Mouse (Mus musculus) limb, embryonic 11.5 days (tissue): Measurements from ENCODE around the gene Akr1a1. TPM values are rescaled to one million over a fixed set of nuclear protein-coding genes. Genes with fewer than 3 reads are reported as not detected.
"Not testable (repeated sequence)": the region's sequence is repeated elsewhere in the genome, so short reads cannot be mapped to it uniquely, and the experiment has no call there.

Experiments used
- ATAC-seq: fragments of 200-750 bp; cut with Nextera tagmentation; 2 replicates; pipeline ENCODE4 v1.8.0; 2017; ENCODE audit warnings: low read depth; ENCODE audit not compliant: insufficient number of reproducible peaks, low FRiP score, low TSS enrichment
- DNase-seq: peaks from one replicate; pipeline ENCODE4 v3.0.0-alpha.2; 2015; ENCODE audit warnings: low spot score
- H3K27ac ChIP-seq: fragments of 300-500 bp; sonication (generic); replicated peaks from 2 replicates; pipeline ENCODE4 v1.5.1; 2014; ENCODE audit warnings: low read depth, mild to moderate bottlenecking, low read length
- H3K27me3 ChIP-seq: fragments of 300-500 bp; sonication (generic); 2 replicates; pipeline ENCODE4 v1.6.1; 2014; ENCODE audit warnings: mild to moderate bottlenecking, low read length, mixed read lengths; ENCODE audit not compliant: control insufficient read depth, insufficient read depth
- H3K36me3 ChIP-seq: fragments of 300-500 bp; sonication (generic); 2 replicates; pipeline ENCODE4 v1.6.1; 2014; ENCODE audit warnings: mild to moderate bottlenecking, low read length, moderate library complexity, mixed read lengths; ENCODE audit not compliant: control insufficient read depth, insufficient read depth
- H3K4me1 ChIP-seq: fragments of 300-500 bp; sonication (generic); 2 replicates; pipeline ENCODE4 v1.6.1; 2014; ENCODE audit warnings: low read length, mixed read lengths; ENCODE audit not compliant: control insufficient read depth, insufficient read depth
- H3K4me2 ChIP-seq: fragments of 300-500 bp; sonication (generic); 2 replicates; pipeline ENCODE4 v1.6.1; 2014; ENCODE audit warnings: low read depth, mild to moderate bottlenecking, moderate library complexity; ENCODE audit not compliant: severe bottlenecking
- H3K4me3 ChIP-seq: fragments of 300-500 bp; sonication (generic); 2 replicates; pipeline ENCODE4 v1.5.1; 2014; ENCODE audit warnings: low read depth, low read length
- H3K9ac ChIP-seq: fragments of 300-500 bp; sonication (generic); 2 replicates; pipeline ENCODE4 v1.6.1; 2014; ENCODE audit warnings: mild to moderate bottlenecking, low read length
- H3K9me3 ChIP-seq: fragments of 300-500 bp; sonication (generic); 2 replicates; pipeline ENCODE4 v1.6.1; 2016; ENCODE audit warnings: low read length; ENCODE audit not compliant: control insufficient read depth
- WGBS: fragments of 180-500 bp; shearing (Covaris S2); extraction: QIAGEN DNeasy Blood & Tissue Kit; methylation state at CpG from one replicate; pipeline ENCODE4 v1.1.7; 2014; 5-methylcytosine and 5-hydroxymethylcytosine counted together
- polyA plus RNA-seq: library from polyadenylated mRNA; unstranded; fragments of >200 nt; fragmentation: Nextera tagmentation; extraction: Ambion mirVana; gene quantifications from 2 replicates; pipeline ENCODE4 v1.2.1, GENCODE M21; 2014

Akr1a1 gene
- polyA plus RNA-seq, 1 experiment from 2014 or later = 736 TPM

GRCm38 (mm10) chr4:116684665-116685064, 33.2 kb upstream of the Akr1a1 start:
- Histone ChIP-seq H3K27me3 (no peaks in the 10 kb centered on the region), H3K36me3 (peaks cover 3% of the 10 kb centered on the region; the same call in 1 of the 2 replicates), H3K4me2 (no peak overlapping the region), H3K4me3 (peak overlapping the region; percentile 53; the same call in 1 of the 2 replicates), H3K27ac (peak overlapping the region; percentile 84; the same call in 1 of the 2 replicates), H3K9ac (no peak overlapping the region; the same call in 1 of the 2 replicates), H3K4me1 (peaks cover 6% of the 10 kb centered on the region; the same call in 1 of the 2 replicates), H3K9me3 (no peaks in the 10 kb centered on the region)
- 66% methylated on average over 2 of the region's 2 CpGs for WGBS
- DNase-seq (no peak), ATAC-seq (no peak)

- no peak for ATAC-seq
- 93% methylated on average over 4 of the region's 4 CpGs for WGBS
These were observed 32.5 kb upstream of the Akr1a1 start for GRCm38 (mm10) chr4:116683957-116684356.

GRCm38 (mm10) chr4:116680521-116680920, 29.0 kb upstream of the Akr1a1 start:
- not testable (repeated sequence) for H3K27me3 ChIP-seq, H3K4me1 ChIP-seq, H3K36me3 ChIP-seq, H3K4me2 ChIP-seq, ATAC-seq, H3K27ac ChIP-seq, DNase-seq, H3K4me3 ChIP-seq, H3K9me3 ChIP-seq, H3K9ac ChIP-seq
- WGBS = 92% methylated on average over 4 of the region's 4 CpGs

More at GRCm38 (mm10) chr4:116683957-116684356, 32.5 kb upstream of the Akr1a1 start:
- no peak overlapping the region for H3K4me2 ChIP-seq
- peaks cover 6% of the 10 kb centered on the region; the same call in 1 of the 2 replicates for H3K4me1 ChIP-seq
- H3K27me3 ChIP-seq = no peaks in the 10 kb centered on the region
- no peak overlapping the region for H3K9ac ChIP-seq
- DNase-seq = no peak
- H3K9me3 ChIP-seq = no peaks in the 10 kb centered on the region
- peaks cover 2% of the 10 kb centered on the region; the same call in 1 of the 2 replicates for H3K36me3 ChIP-seq
- no peak overlapping the region for H3K4me3 ChIP-seq
- H3K27ac ChIP-seq = no peak overlapping the region

GRCm38 (mm10) chr4:116679141-116679540, 27.7 kb upstream of the Akr1a1 start:
- ATAC-seq (no peak), DNase-seq (no peak)
- H3K36me3 ChIP-seq = no peaks in the 10 kb centered on the region
- H3K4me3 ChIP-seq = no peak overlapping the region
- H3K9ac ChIP-seq = no peak overlapping the region
- H3K4me2 ChIP-seq = no peak overlapping the region
- no peaks in the 10 kb centered on the region for H3K4me1 ChIP-seq
- no peak overlapping the region for H3K27ac ChIP-seq
- no peaks in the 10 kb centered on the region for H3K9me3 ChIP-seq
- H3K27me3 ChIP-seq = no peaks in the 10 kb centered on the region
- WGBS = 74% methylated on average over 5 of the region's 5 CpGs

- H3K9me3 ChIP-seq = no peaks in the 10 kb centered on the region
- no peak overlapping the region for H3K27ac ChIP-seq
- WGBS = 80% methylated on average over 1 of the region's 1 CpGs
- H3K9ac ChIP-seq = no peak overlapping the region
- H3K4me1 ChIP-seq = no peaks in the 10 kb centered on the region
- H3K27me3 ChIP-seq = no peaks in the 10 kb centered on the region
- H3K36me3 ChIP-seq = no peaks in the 10 kb centered on the region
- no peak overlapping the region for H3K4me2 ChIP-seq
- ATAC-seq = no peak
- no peak for DNase-seq
- H3K4me3 ChIP-seq = no peak overlapping the region
These were observed 26.3 kb upstream of the Akr1a1 start for GRCm38 (mm10) chr4:116677808-116678207.

GRCm38 (mm10) chr4:116676027-116676426, 24.5 kb upstream of the Akr1a1 start:
- ATAC-seq (no peak), DNase-seq (no peak)
- no peak overlapping the region for H3K27ac ChIP-seq
- H3K9me3 ChIP-seq = no peaks in the 10 kb centered on the region
- no peaks in the 10 kb centered on the region for H3K4me1 ChIP-seq
- WGBS = 93% methylated on average over 3 of the region's 3 CpGs
- no peaks in the 10 kb centered on the region for H3K36me3 ChIP-seq
- no peak overlapping the region for H3K9ac ChIP-seq
- no peak overlapping the region for H3K4me2 ChIP-seq
- no peak overlapping the region for H3K4me3 ChIP-seq
- no peaks in the 10 kb centered on the region for H3K27me3 ChIP-seq

- H3K27me3 ChIP-seq, H3K4me3 ChIP-seq, H3K4me2 ChIP-seq, H3K9ac ChIP-seq, H3K9me3 ChIP-seq, DNase-seq, H3K36me3 ChIP-seq, ATAC-seq, H3K27ac ChIP-seq, H3K4me1 ChIP-seq: not testable (repeated sequence)
- WGBS = 92% methylated on average over 6 of the region's 6 CpGs
These were observed 23.3 kb upstream of the Akr1a1 start for GRCm38 (mm10) chr4:116674761-116675160.

GRCm38 (mm10) chr4:116672785-116673184, 21.3 kb upstream of the Akr1a1 start:
- Histone ChIP-seq H3K36me3 (no peaks in the 10 kb centered on the region), H3K9me3 (no peaks in the 10 kb centered on the region), H3K4me2 (no peak overlapping the region), H3K9ac (no peak overlapping the region), H3K4me1 (no peaks in the 10 kb centered on the region), H3K27me3 (no peaks in the 10 kb centered on the region), H3K27ac (no peak overlapping the region), H3K4me3 (no peak overlapping the region)
- ATAC-seq = no peak
- 75% methylated on average over 2 of the region's 2 CpGs for WGBS
- no peak for DNase-seq

DNA sequence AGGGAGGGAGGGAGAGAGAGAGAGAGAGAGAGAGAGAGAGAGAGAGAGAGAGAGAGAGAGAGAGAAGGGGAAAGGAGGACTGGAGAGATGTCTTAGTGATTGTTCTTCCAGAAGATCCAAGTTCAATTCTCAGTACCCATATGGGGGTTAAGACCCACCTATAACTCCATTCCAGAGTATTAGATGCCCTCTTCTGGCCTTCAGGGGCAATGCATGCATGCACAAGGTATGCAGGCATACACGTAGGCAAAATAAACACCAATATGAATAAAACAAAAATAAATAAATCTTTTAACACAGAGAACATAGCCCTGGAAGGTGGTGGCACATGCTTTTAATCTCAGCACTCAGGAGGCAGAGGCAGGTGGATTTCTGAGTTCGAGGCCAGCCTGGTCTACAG, 17.8 kb upstream of the Akr1a1 start:
- WGBS = 57% methylated on average over 2 of the region's 2 CpGs
- H3K4me2 ChIP-seq = no peak overlapping the region
- DNase-seq (no peak), ATAC-seq (no peak)
- no peak overlapping the region for H3K27ac ChIP-seq
- no peaks in the 10 kb centered on the region for H3K27me3 ChIP-seq
- no peaks in the 10 kb centered on the region for H3K4me1 ChIP-seq
- no peaks in the 10 kb centered on the region for H3K9me3 ChIP-seq
- H3K36me3 ChIP-seq = no peaks in the 10 kb centered on the region
- H3K9ac ChIP-seq = no peak overlapping the region
- no peak overlapping the region for H3K4me3 ChIP-seq
